Mouse (Mus musculus) forebrain, embryonic 11.5 days (tissue): Measurements from ENCODE around the gene Cd209f. TPM values are rescaled to one million over a fixed set of nuclear protein-coding genes. Genes with fewer than 3 reads are reported as not detected.

ENCODE experiments used
- polyA plus RNA-seq: library from polyadenylated mRNA; unstranded; fragments of >200 nt; fragmentation: Nextera tagmentation; extraction: Ambion mirVana; gene quantifications from 2 replicates; pipeline ENCODE4 v1.2.1, GENCODE M21; 2014

Cd209f gene
- polyA plus RNA-seq, 1 experiment from 2014 or later, result not detected

Other genes starting within 250 kb of the Cd209f start
- gene Cd209d, start 227.3 kb downstream of the Cd209f start, polyA plus RNA-seq, result not detected in 2 replicates
- not detected in 2 replicates for gene Cd209b, start 179.0 kb downstream of the Cd209f start, polyA plus RNA-seq
- gene Cd209c, start 151.1 kb downstream of the Cd209f start, polyA plus RNA-seq, result 0.79 and 1.0 TPM in 2 replicates
- gene Cd209g, start 28.3 kb upstream of the Cd209f start, polyA plus RNA-seq, result not detected in 2 replicates
- 32.6 and 32.8 TPM in 2 replicates for gene Evi5l, start 60.7 kb upstream of the Cd209f start, polyA plus RNA-seq
- gene Prr36, start 111.6 kb upstream of the Cd209f start, polyA plus RNA-seq, result 42.8 and 47.3 TPM in 2 replicates
- gene Lrrc8e, start 121.0 kb upstream of the Cd209f start, polyA plus RNA-seq, result 0.20 and 0.21 TPM in 2 replicates
- gene Map2k7, start 132.9 kb upstream of the Cd209f start, polyA plus RNA-seq, result 14.1 and 19.5 TPM in 2 replicates
- gene Gm49320, start 133.0 kb upstream of the Cd209f start, polyA plus RNA-seq, result 0.88 and 0.90 TPM in 2 replicates
- gene Tgfbr3l, start 142.4 kb upstream of the Cd209f start, polyA plus RNA-seq, result 3.3 and 4.0 TPM in 2 replicates
- 64.4 and 77.5 TPM in 2 replicates for gene Snapc2, start 147.2 kb upstream of the Cd209f start, polyA plus RNA-seq
- gene Ctxn1, start 153.4 kb upstream of the Cd209f start, polyA plus RNA-seq, result 153 and 167 TPM in 2 replicates
- 67.0 and 75.3 TPM in 2 replicates for gene Timm44, start 170.1 kb upstream of the Cd209f start, polyA plus RNA-seq
- 23.7 and 24.6 TPM in 2 replicates for gene Ccl25, start 219.4 kb upstream of the Cd209f start, polyA plus RNA-seq
- 371 and 394 TPM in 2 replicates for gene Elavl1, start 219.6 kb upstream of the Cd209f start, polyA plus RNA-seq